Mouse (Mus musculus) layer of hippocampus, postnatal 25 days (tissue): ENCODE measurements around the gene 1110017D15Rik. TPM values are rescaled to one million over a fixed set of nuclear protein-coding genes. Genes with fewer than 3 reads are reported as not detected.

Experiments used
- DNase-seq, 2 experiments: peaks; one replicate each; pipeline ENCODE4 v3.0.0; 2022; ENCODE audit warnings: mixed read lengths in 2 of 2, low spot score in 1 of 2; ENCODE audit errors: extremely low spot score in 1 of 2
- total RNA-seq, 2 experiments: library from RNA; stranded (reverse); gene quantifications; 2 replicates each; pipeline ENCODE4 v1.2.3; 2021

Gene 1110017D15Rik
- 1 to 10 TPM; 4.5 to 7.0 TPM for total RNA-seq

GRCm38 (mm10) chr4:41517233-41517632 is at the start of gene 1110017D15Rik:
Gene 1110017D15Rik, minus strand, starts transcription at chr4:41517333.
- no peak for DNase-seq

- DNase-seq: no peak
Measured at GRCm38 (mm10) chr4:41566123-41566522, 49.0 kb upstream of the 1110017D15Rik start.

GRCm38 (mm10) chr4:41563297-41563696 is 46.2 kb upstream of the 1110017D15Rik start:
- DNase-seq: no peak

GRCm38 (mm10) chr4:41557092-41557491 is 40.0 kb upstream of the 1110017D15Rik start:
- no peak for DNase-seq

GRCm38 (mm10) chr4:41556311-41556953 is 39.3 kb upstream of the 1110017D15Rik start:
- DNase-seq: no peak

- no peak for DNase-seq
Measured at GRCm38 (mm10) chr4:41554994-41555663, 38.0 kb upstream of the 1110017D15Rik start.

- no peak for DNase-seq
Measured at GRCm38 (mm10) chr4:41553116-41553515, 36.0 kb upstream of the 1110017D15Rik start.

GRCm38 (mm10) chr4:41552529-41552928 is 35.4 kb upstream of the 1110017D15Rik start:
- peak; percentile 53 to 81 for DNase-seq

- no peak for DNase-seq
Measured at GRCm38 (mm10) chr4:41547086-41547485, 30.0 kb upstream of the 1110017D15Rik start.

GRCm38 (mm10) chr4:41545985-41546384 is 28.9 kb upstream of the 1110017D15Rik start:
- no peak for DNase-seq

- DNase-seq: no peak
Measured at GRCm38 (mm10) chr4:41542136-41542535, 25.0 kb upstream of the 1110017D15Rik start.

GRCm38 (mm10) chr4:41534866-41535265 is 17.7 kb upstream of the 1110017D15Rik start:
- DNase-seq: no peak

GRCm38 (mm10) chr4:41532420-41532819 is 15.3 kb upstream of the 1110017D15Rik start:
- DNase-seq: no peak

- no peak for DNase-seq
Measured at GRCm38 (mm10) chr4:41527996-41528395, 10.9 kb upstream of the 1110017D15Rik start.

GRCm38 (mm10) chr4:41527076-41527475 is 9.9 kb upstream of the 1110017D15Rik start:
- DNase-seq: no peak

- DNase-seq: no peak
Measured at GRCm38 (mm10) chr4:41526553-41526952, 9.4 kb upstream of the 1110017D15Rik start.

GRCm38 (mm10) chr4:41524829-41525228 is 7.7 kb upstream of the 1110017D15Rik start:
- DNase-seq: no peak

- DNase-seq: no peak
Measured at GRCm38 (mm10) chr4:41523839-41524238, 6.7 kb upstream of the 1110017D15Rik start.

- DNase-seq: peak in 1 of 2 experiments; percentile 65
Measured at GRCm38 (mm10) chr4:41522788-41523187, 5.7 kb upstream of the 1110017D15Rik start.

- DNase-seq: no peak
Measured at GRCm38 (mm10) chr4:41522136-41522535, 5.0 kb upstream of the 1110017D15Rik start.

GRCm38 (mm10) chr4:41520641-41521040 is 3.5 kb upstream of the 1110017D15Rik start:
- no peak for DNase-seq

- DNase-seq: no peak
Measured at GRCm38 (mm10) chr4:41519195-41519594, 2.1 kb upstream of the 1110017D15Rik start.
